Mouse (Mus musculus) stomach, embryonic 16.5 days (tissue): ENCODE data around the gene Synrg. TPM values are rescaled to one million over a fixed set of nuclear protein-coding genes. Genes with fewer than 3 reads are reported as not detected.

Experiments used
- ATAC-seq: fragments of 200-750 bp; cut with Nextera tagmentation; 2 replicates; pipeline ENCODE4 v1.8.0; 2017; ENCODE audit warnings: moderate number of reproducible peaks, moderate TSS enrichment; ENCODE audit not compliant: insufficient read depth, low FRiP score
- H3K27ac ChIP-seq: fragments of 300-500 bp; sonication (generic); 2 replicates; pipeline ENCODE4 v1.5.1; 2014; ENCODE audit warnings: low read length
- H3K27me3 ChIP-seq: fragments of 300-500 bp; sonication (generic); 2 replicates; pipeline ENCODE4 v1.6.1; 2014; ENCODE audit warnings: low read length, control low read depth, mixed read lengths; ENCODE audit not compliant: control insufficient read depth, insufficient read depth
- H3K36me3 ChIP-seq: fragments of 300-500 bp; sonication (generic); 2 replicates; pipeline ENCODE4 v1.6.1; 2014; ENCODE audit warnings: low read length; ENCODE audit not compliant: control insufficient read depth, insufficient read depth
- H3K4me1 ChIP-seq: fragments of 300-500 bp; sonication (generic); 2 replicates; pipeline ENCODE4 v1.6.1; 2014; ENCODE audit warnings: low read length, control low read depth, mixed read lengths; ENCODE audit not compliant: control insufficient read depth, insufficient read depth
- H3K4me2 ChIP-seq: fragments of 300-500 bp; sonication (generic); 2 replicates; pipeline ENCODE4 v1.6.1; 2014; ENCODE audit warnings: low read depth, low read length, mixed read lengths
- H3K4me3 ChIP-seq: fragments of 300-500 bp; sonication (generic); replicated peaks from 2 replicates; pipeline ENCODE4 v1.5.1; 2014; ENCODE audit warnings: mild to moderate bottlenecking, low read length
- H3K9ac ChIP-seq: fragments of 300-500 bp; sonication (generic); 2 replicates; pipeline ENCODE4 v1.6.1; 2014; ENCODE audit warnings: low read length
- H3K9me3 ChIP-seq: fragments of 300-500 bp; sonication (generic); replicated peaks from 2 replicates; pipeline ENCODE4 v1.6.1; 2016; ENCODE audit warnings: low read length, control low read depth; ENCODE audit not compliant: control insufficient read depth
- WGBS: fragments of 180-500 bp; shearing (Covaris S2); extraction: QIAGEN DNeasy Blood & Tissue Kit; methylation state at CpG from one replicate; pipeline ENCODE4 v1.1.7; 2014; 5-methylcytosine and 5-hydroxymethylcytosine counted together
- polyA plus RNA-seq: library from polyadenylated mRNA; unstranded; fragments of >200 nt; fragmentation: Nextera tagmentation; extraction: Ambion mirVana; gene quantifications from 2 replicates; pipeline ENCODE4 v1.2.1, GENCODE M21; 2015

The Synrg gene
- polyA plus RNA-seq, 1 experiment from 2014 or later: 11.7 TPM

GRCm38 (mm10) chr11:83998993-83999392, 34.8 kb downstream of the Synrg start:
- ATAC-seq: no peak
- Histone ChIP-seq H3K36me3 (peaks cover 3% of the 10 kb centered on the region; the same call in 1 of the 2 replicates), H3K27me3 (no peaks in the 10 kb centered on the region), H3K4me2 (no peak overlapping the region), H3K9me3 (no peaks in the 10 kb centered on the region), H3K9ac (no peak overlapping the region), H3K27ac (no peak overlapping the region), H3K4me1 (no peaks in the 10 kb centered on the region), H3K4me3 (no peak overlapping the region)
- 90% methylated on average over 3 of the region's 3 CpGs for WGBS

- Histone ChIP-seq H3K4me3 (no peak overlapping the region), H3K36me3 (peaks cover 3% of the 10 kb centered on the region; the same call in 1 of the 2 replicates), H3K27me3 (no peaks in the 10 kb centered on the region), H3K27ac (no peak overlapping the region), H3K9me3 (no peaks in the 10 kb centered on the region), H3K9ac (no peak overlapping the region), H3K4me2 (no peak overlapping the region), H3K4me1 (no peaks in the 10 kb centered on the region)
- no peak for ATAC-seq
- WGBS: 90% methylated on average over 4 of the region's 4 CpGs
Measured at GRCm38 (mm10) chr11:83999411-83999915, 35.2 kb downstream of the Synrg start.

- Histone ChIP-seq H3K4me3 (no peak overlapping the region), H3K9ac (no peak overlapping the region), H3K4me2 (no peak overlapping the region), H3K4me1 (no peaks in the 10 kb centered on the region), H3K9me3 (no peaks in the 10 kb centered on the region), H3K36me3 (no peaks in the 10 kb centered on the region), H3K27me3 (no peaks in the 10 kb centered on the region), H3K27ac (no peak overlapping the region)
- 91% methylated on average over 3 of the region's 3 CpGs for WGBS
- ATAC-seq: no peak
Measured at GRCm38 (mm10) chr11:84001257-84001656, 37.0 kb downstream of the Synrg start.

GRCm38 (mm10) chr11:84003986-84004385, 39.8 kb downstream of the Synrg start:
- Histone ChIP-seq H3K9ac (no peak overlapping the region), H3K4me2 (no peak overlapping the region), H3K27me3 (no peaks in the 10 kb centered on the region), H3K36me3 (peaks cover 5% of the 10 kb centered on the region; the same call in 1 of the 2 replicates), H3K4me3 (no peak overlapping the region), H3K27ac (no peak overlapping the region), H3K9me3 (no peaks in the 10 kb centered on the region), H3K4me1 (no peaks in the 10 kb centered on the region)
- WGBS: 86% methylated on average over 6 of the region's 6 CpGs
- no peak for ATAC-seq

GRCm38 (mm10) chr11:84009001-84009400, 44.8 kb downstream of the Synrg start:
- no peak overlapping the region for H3K4me2 ChIP-seq
- ATAC-seq: no peak
- no peak overlapping the region for H3K27ac ChIP-seq
- H3K4me3 ChIP-seq: no peak overlapping the region
- no peaks in the 10 kb centered on the region for H3K9me3 ChIP-seq
- 82% methylated on average over 9 of the region's 9 CpGs for WGBS
- H3K27me3 ChIP-seq: no peaks in the 10 kb centered on the region
- H3K36me3 ChIP-seq: peaks cover 5% of the 10 kb centered on the region; the same call in 1 of the 2 replicates
- no peak overlapping the region for H3K9ac ChIP-seq
- no peaks in the 10 kb centered on the region for H3K4me1 ChIP-seq

- 84% methylated on average over 9 of the region's 9 CpGs for WGBS
- ATAC-seq: no peak
- Histone ChIP-seq H3K4me3 (no peak overlapping the region), H3K4me1 (no peaks in the 10 kb centered on the region), H3K4me2 (no peak overlapping the region), H3K9ac (no peak overlapping the region), H3K36me3 (peaks cover 5% of the 10 kb centered on the region; the same call in 1 of the 2 replicates), H3K9me3 (no peaks in the 10 kb centered on the region), H3K27me3 (no peaks in the 10 kb centered on the region), H3K27ac (no peak overlapping the region)
Measured at GRCm38 (mm10) chr11:84010411-84010810, 46.2 kb downstream of the Synrg start.

GRCm38 (mm10) chr11:84011050-84011449, 46.8 kb downstream of the Synrg start:
- WGBS: 52% methylated on average over 12 of the region's 12 CpGs
- Histone ChIP-seq H3K36me3 (peaks cover 5% of the 10 kb centered on the region; the same call in 1 of the 2 replicates), H3K27me3 (no peaks in the 10 kb centered on the region), H3K9ac (no peak overlapping the region), H3K4me1 (no peaks in the 10 kb centered on the region), H3K4me2 (no peak overlapping the region), H3K4me3 (no peak overlapping the region), H3K27ac (no peak overlapping the region), H3K9me3 (no peaks in the 10 kb centered on the region)
- ATAC-seq: no peak

GRCm38 (mm10) chr11:84011576-84011975, 47.3 kb downstream of the Synrg start:
- Histone ChIP-seq H3K4me2 (no peak overlapping the region), H3K27me3 (no peaks in the 10 kb centered on the region), H3K4me3 (no peak overlapping the region), H3K9ac (no peak overlapping the region), H3K36me3 (peaks cover 5% of the 10 kb centered on the region; the same call in 1 of the 2 replicates), H3K4me1 (no peaks in the 10 kb centered on the region), H3K27ac (no peak overlapping the region), H3K9me3 (no peaks in the 10 kb centered on the region)
- WGBS: 66% methylated on average over 2 of the region's 2 CpGs
- no peak for ATAC-seq

GRCm38 (mm10) chr11:84013105-84013504, 48.9 kb downstream of the Synrg start:
- Histone ChIP-seq H3K4me1 (no peaks in the 10 kb centered on the region), H3K36me3 (peaks cover 5% of the 10 kb centered on the region; the same call in 1 of the 2 replicates), H3K27ac (no peak overlapping the region), H3K27me3 (no peaks in the 10 kb centered on the region), H3K4me2 (no peak overlapping the region), H3K9me3 (no peaks in the 10 kb centered on the region), H3K9ac (no peak overlapping the region), H3K4me3 (no peak overlapping the region)
- ATAC-seq: no peak
- 36% methylated on average over 7 of the region's 7 CpGs for WGBS
